Mouse (Mus musculus): Measurements from ENCODE around the gene Gm3045.

Gene Gm3045

GRCm38 (mm10) chr13:56426365-56426764, at the start of gene Gm3045:
Gene Gm3045, plus strand, starts transcription at chr13:56426594.
- Histone ChIP-seq H3K4me1 (replicated peaks; ENCODE audit: low read depth, low read length) (peaks cover 22% of the 10 kb centered on the region), H3K36me3 (ENCODE audit: insufficient read depth, low read length) (no peaks in the 10 kb centered on the region), H3K9me3 (ENCODE audit: low read length) (no peaks in the 10 kb centered on the region), H3K27me3 (ENCODE audit: insufficient read depth, low read length) (peaks cover 67% of the 10 kb centered on the region), H3K4me3 (replicated peaks; ENCODE audit: low read length) (no peak within 1 kb of the TSS)
- TF ChIP-seq POU5F1 (IDR thresholded peaks at IDR 0.05; ENCODE audit: borderline replicate concordance, low read length) (no peak), NANOG (IDR thresholded peaks at IDR 0.05; ENCODE audit: borderline replicate concordance, low read length) (no peak)

DNA sequence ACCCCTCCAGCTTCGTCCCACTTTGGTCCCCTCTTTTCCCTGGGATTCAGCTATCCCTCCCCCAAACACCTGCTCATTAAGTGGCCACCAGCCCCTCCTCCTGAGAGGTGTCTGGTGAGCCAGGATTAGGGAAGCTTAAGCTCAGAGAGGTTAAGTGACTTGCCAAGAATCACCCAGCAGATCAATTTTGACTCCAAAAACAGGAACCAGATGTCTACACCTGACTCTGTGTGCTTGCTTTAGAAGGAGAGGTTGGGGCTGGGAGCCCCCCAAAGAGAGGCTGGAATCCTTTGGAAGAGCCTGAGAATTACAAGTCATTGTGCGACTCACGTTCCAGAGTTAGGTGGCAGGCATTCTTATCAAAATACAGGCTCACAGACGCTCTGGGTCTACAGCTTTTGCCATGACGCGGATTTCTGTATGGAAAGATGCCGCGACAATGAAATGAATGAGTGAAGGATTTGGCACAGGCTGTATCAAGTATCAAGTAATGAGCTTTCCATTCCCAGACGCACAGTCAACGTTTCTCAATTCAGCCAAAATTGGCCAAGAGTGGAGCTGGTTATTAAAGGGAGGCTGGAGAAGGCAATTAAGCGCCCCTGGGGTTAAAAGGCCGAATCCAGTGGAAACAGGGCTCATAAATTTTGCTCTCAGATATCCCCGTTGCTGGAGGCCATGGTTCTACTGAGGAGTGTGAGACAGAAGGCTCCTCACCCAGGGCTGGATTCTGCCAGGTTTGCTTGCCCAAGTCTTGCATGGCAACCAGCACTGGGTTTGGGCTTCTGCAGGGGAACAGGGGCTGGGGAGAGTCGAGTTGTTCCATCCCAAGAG, 45.3 kb upstream of the Gm3045 start:
- Histone ChIP-seq H3K4me1 (replicated peaks; ENCODE audit: low read depth, low read length) (no peaks in the 10 kb centered on the region), H3K36me3 (ENCODE audit: insufficient read depth, low read length) (no peaks in the 10 kb centered on the region), H3K27me3 (ENCODE audit: insufficient read depth, low read length) (peaks cover 23% of the 10 kb centered on the region), H3K4me3 (replicated peaks; ENCODE audit: low read length) (no peak overlapping the region), H3K9me3 (ENCODE audit: low read length) (peaks cover 8% of the 10 kb centered on the region; the same call in 1 of the 2 replicates)
- no peak for TF ChIP-seq CTCF (conservative IDR thresholded peaks at IDR 0.05; ENCODE audit: low read length)
- no peak for TF ChIP-seq NANOG (IDR thresholded peaks at IDR 0.05; ENCODE audit: borderline replicate concordance, low read length)
- no peak for TF ChIP-seq POU5F1 (IDR thresholded peaks at IDR 0.05; ENCODE audit: borderline replicate concordance, low read length)

DNA sequence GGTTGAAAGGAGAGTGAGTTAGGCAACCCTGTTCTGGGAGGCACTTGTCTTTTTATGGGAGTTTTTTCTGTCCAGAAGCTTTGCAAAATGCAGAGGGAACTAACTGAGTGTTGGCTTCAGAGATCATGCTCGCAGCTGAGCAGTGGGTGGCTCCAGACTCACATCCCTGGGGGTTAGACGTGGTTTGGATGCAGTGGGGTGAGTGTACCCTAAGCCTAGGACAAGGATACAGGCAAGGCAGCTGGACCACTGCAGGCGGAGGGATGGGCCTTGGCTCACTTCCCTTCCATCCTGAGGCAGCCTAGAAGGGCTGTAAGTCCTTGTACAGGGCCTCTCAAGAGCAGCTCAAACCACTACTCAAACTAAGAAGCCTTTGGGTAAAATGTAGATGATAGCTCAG, 43.0 kb upstream of the Gm3045 start:
- no peaks in the 10 kb centered on the region for H3K36me3 ChIP-seq (ENCODE audit: insufficient read depth, low read length)
- H3K27me3 ChIP-seq (ENCODE audit: insufficient read depth, low read length) = peaks cover 29% of the 10 kb centered on the region
- no peak for TF ChIP-seq POU5F1 (IDR thresholded peaks at IDR 0.05; ENCODE audit: borderline replicate concordance, low read length)
- TF ChIP-seq NANOG (IDR thresholded peaks at IDR 0.05; ENCODE audit: borderline replicate concordance, low read length) = no peak
- no peak for TF ChIP-seq CTCF (conservative IDR thresholded peaks at IDR 0.05; ENCODE audit: low read length)
- H3K4me3 ChIP-seq (replicated peaks; ENCODE audit: low read length) = no peak overlapping the region
- H3K4me1 ChIP-seq (replicated peaks; ENCODE audit: low read depth, low read length) = no peaks in the 10 kb centered on the region
- peaks cover 2% of the 10 kb centered on the region; the same call in 1 of the 2 replicates for H3K9me3 ChIP-seq (ENCODE audit: low read length)

DNA sequence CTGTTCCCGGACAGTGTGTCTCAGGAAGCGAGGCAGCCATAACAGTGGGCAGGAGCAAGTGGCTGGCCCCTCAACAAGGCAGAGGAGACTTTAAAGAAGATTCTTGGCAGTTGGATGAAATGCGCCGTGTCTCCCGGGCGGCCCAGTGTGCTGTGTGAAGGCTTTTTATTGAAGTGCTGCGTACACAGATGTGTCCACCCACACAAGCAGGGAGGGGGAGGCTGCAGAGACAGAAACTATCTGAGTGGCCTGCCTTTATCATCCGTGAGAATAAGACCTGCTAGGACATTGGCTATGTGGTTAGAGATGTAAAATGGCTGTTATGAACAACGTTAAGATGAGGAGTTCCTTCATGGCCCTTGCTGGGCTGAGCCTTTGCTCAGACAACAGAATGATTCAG, 40.0 kb upstream of the Gm3045 start:
- Histone ChIP-seq H3K4me3 (replicated peaks; ENCODE audit: low read length) (no peak overlapping the region), H3K36me3 (ENCODE audit: insufficient read depth, low read length) (no peaks in the 10 kb centered on the region), H3K4me1 (replicated peaks; ENCODE audit: low read depth, low read length) (no peaks in the 10 kb centered on the region), H3K27me3 (ENCODE audit: insufficient read depth, low read length) (peaks cover 34% of the 10 kb centered on the region), H3K9me3 (ENCODE audit: low read length) (0 out of 2 replicates have a peak, but pooled peaks cover 5% of the 10 kb centered on the region)
- TF ChIP-seq POU5F1 (IDR thresholded peaks at IDR 0.05; ENCODE audit: borderline replicate concordance, low read length) = no peak
- no peak for TF ChIP-seq NANOG (IDR thresholded peaks at IDR 0.05; ENCODE audit: borderline replicate concordance, low read length)
- TF ChIP-seq CTCF (conservative IDR thresholded peaks at IDR 0.05; ENCODE audit: low read length) = no peak

- Histone ChIP-seq H3K27me3 (ENCODE audit: insufficient read depth, low read length) (peaks cover 42% of the 10 kb centered on the region), H3K4me1 (replicated peaks; ENCODE audit: low read depth, low read length) (no peaks in the 10 kb centered on the region), H3K4me3 (replicated peaks; ENCODE audit: low read length) (no peak overlapping the region), H3K36me3 (ENCODE audit: insufficient read depth, low read length) (no peaks in the 10 kb centered on the region), H3K9me3 (ENCODE audit: low read length) (0 out of 2 replicates have a peak, but pooled peaks cover 7% of the 10 kb centered on the region)
- TF ChIP-seq CTCF (conservative IDR thresholded peaks at IDR 0.05; ENCODE audit: low read length) (no peak), NANOG (IDR thresholded peaks at IDR 0.05; ENCODE audit: borderline replicate concordance, low read length) (no peak), POU5F1 (IDR thresholded peaks at IDR 0.05; ENCODE audit: borderline replicate concordance, low read length) (no peak)
These were observed 39.0 kb upstream of the Gm3045 start for GRCm38 (mm10) chr13:56387374-56387773.

DNA sequence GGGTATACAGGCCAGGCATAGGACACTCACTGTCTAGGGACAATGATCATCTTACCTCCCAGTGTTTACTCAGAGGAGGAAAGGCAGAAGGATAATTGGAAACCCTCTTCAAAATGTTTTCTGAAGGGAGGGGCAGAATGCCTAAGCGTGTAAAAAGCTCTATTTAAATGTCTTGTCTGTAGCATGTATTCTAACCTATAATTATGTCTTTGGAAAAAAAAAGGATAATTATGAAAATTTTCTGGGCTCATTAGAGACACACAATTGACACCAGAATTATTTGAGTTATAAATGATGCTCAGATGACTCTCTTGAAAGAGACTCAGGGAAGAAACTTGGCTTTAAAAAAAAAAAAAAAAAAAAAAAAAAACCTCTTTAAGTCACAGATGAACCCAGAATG, 38.4 kb upstream of the Gm3045 start:
- Histone ChIP-seq H3K4me1 (replicated peaks; ENCODE audit: low read depth, low read length) (no peaks in the 10 kb centered on the region), H3K4me3 (replicated peaks; ENCODE audit: low read length) (no peak overlapping the region), H3K9me3 (ENCODE audit: low read length) (0 out of 2 replicates have a peak, but pooled peaks cover 7% of the 10 kb centered on the region), H3K27me3 (ENCODE audit: insufficient read depth, low read length) (peaks cover 47% of the 10 kb centered on the region), H3K36me3 (ENCODE audit: insufficient read depth, low read length) (no peaks in the 10 kb centered on the region)
- TF ChIP-seq CTCF (conservative IDR thresholded peaks at IDR 0.05; ENCODE audit: low read length) = no peak
- no peak for TF ChIP-seq NANOG (IDR thresholded peaks at IDR 0.05; ENCODE audit: borderline replicate concordance, low read length)
- no peak for TF ChIP-seq POU5F1 (IDR thresholded peaks at IDR 0.05; ENCODE audit: borderline replicate concordance, low read length)

GRCm38 (mm10) chr13:56397572-56397971, 28.8 kb upstream of the Gm3045 start:
- H3K4me3 ChIP-seq (replicated peaks; ENCODE audit: low read length) = no peak overlapping the region
- H3K4me1 ChIP-seq (replicated peaks; ENCODE audit: low read depth, low read length) = peaks cover 27% of the 10 kb centered on the region
- no peaks in the 10 kb centered on the region for H3K36me3 ChIP-seq (ENCODE audit: insufficient read depth, low read length)
- peaks cover 30% of the 10 kb centered on the region for H3K27me3 ChIP-seq (ENCODE audit: insufficient read depth, low read length)
- no peak for TF ChIP-seq CTCF (conservative IDR thresholded peaks at IDR 0.05; ENCODE audit: low read length)
- TF ChIP-seq POU5F1 (IDR thresholded peaks at IDR 0.05; ENCODE audit: borderline replicate concordance, low read length) = no peak
- no peak for TF ChIP-seq NANOG (IDR thresholded peaks at IDR 0.05; ENCODE audit: borderline replicate concordance, low read length)
- H3K9me3 ChIP-seq (ENCODE audit: low read length) = no peaks in the 10 kb centered on the region

GRCm38 (mm10) chr13:56401186-56401585, 25.2 kb upstream of the Gm3045 start:
- Histone ChIP-seq H3K4me3 (replicated peaks; ENCODE audit: low read length) (no peak overlapping the region), H3K4me1 (replicated peaks; ENCODE audit: low read depth, low read length) (peaks cover 27% of the 10 kb centered on the region)
- TF ChIP-seq POU5F1 (IDR thresholded peaks at IDR 0.05; ENCODE audit: borderline replicate concordance, low read length) (no peak), NANOG (IDR thresholded peaks at IDR 0.05; ENCODE audit: borderline replicate concordance, low read length) (no peak), CTCF (conservative IDR thresholded peaks at IDR 0.05; ENCODE audit: low read length) (no peak)

More at GRCm38 (mm10) chr13:56401186-56401585, 25.2 kb upstream of the Gm3045 start:
- Histone ChIP-seq H3K27me3 (ENCODE audit: insufficient read depth, low read length) (peaks cover 20% of the 10 kb centered on the region), H3K36me3 (ENCODE audit: insufficient read depth, low read length) (no peaks in the 10 kb centered on the region), H3K9me3 (ENCODE audit: low read length) (no peaks in the 10 kb centered on the region)

Data from E14TG2a.4 (cell line).